Mouse (Mus musculus) thymus, adult 2 months (tissue): ENCODE results near the gene Sept8. TPM values are rescaled to one million over a fixed set of nuclear protein-coding genes. Genes with fewer than 3 reads are reported as not detected.

ENCODE experiments used
- DNase-seq: peaks from one replicate; pipeline ENCODE4 v3.0.0; 2021
- H3K27ac ChIP-seq: fragments of 200-500 bp; 2 replicates; pipeline ENCODE4 v1.5.1; 2012; ENCODE audit warnings: low read length, control low read depth; ENCODE audit not compliant: control insufficient read depth, insufficient read depth
- H3K27me3 ChIP-seq: fragments of 200-500 bp; 2 replicates; pipeline ENCODE4 v1.6.1; 2012; ENCODE audit warnings: mild to moderate bottlenecking, low read length, moderate library complexity, mixed read lengths; ENCODE audit not compliant: control insufficient read depth, insufficient read depth
- H3K36me3 ChIP-seq: fragments of 200-500 bp; 2 replicates; pipeline ENCODE4 v1.6.1; 2012; ENCODE audit warnings: mild to moderate bottlenecking, low read length, moderate library complexity; ENCODE audit not compliant: control insufficient read depth, insufficient read depth
- H3K4me1 ChIP-seq: fragments of 200-500 bp; replicated peaks from 2 replicates; pipeline ENCODE4 v1.6.1; 2012; ENCODE audit warnings: low read length; ENCODE audit not compliant: control insufficient read depth, insufficient read depth
- H3K4me3 ChIP-seq: fragments of 200-500 bp; 2 replicates; pipeline ENCODE4 v1.5.1; 2012; ENCODE audit warnings: mild to moderate bottlenecking, low read length, control low read depth, moderate library complexity; ENCODE audit not compliant: control insufficient read depth, insufficient read depth
- CTCF ChIP-seq: fragments of 200-500 bp; IDR thresholded peaks from 2 replicates; pipeline ENCODE4 v1.5.1; 2012; ENCODE audit warnings: mild to moderate bottlenecking, control low read depth, low read length, moderate library complexity, borderline replicate concordance; ENCODE audit not compliant: control insufficient read depth, poor library complexity, insufficient read depth; ENCODE audit errors: extremely low read depth
- POLR2A ChIP-seq: fragments of 200-500 bp; IDR thresholded peaks from 2 replicates; pipeline ENCODE4 v1.6.1; 2012; ENCODE audit warnings: mild to moderate bottlenecking, low read length, control low read depth, moderate library complexity; ENCODE audit not compliant: control insufficient read depth, poor library complexity, insufficient read depth; ENCODE audit errors: extremely low read depth
- WGBS: fragments of 180-500 bp; shearing (Covaris S2); methylation state at CpG from one replicate; pipeline ENCODE4 v1.1.7; 2018; 5-methylcytosine and 5-hydroxymethylcytosine counted together
- polyA plus RNA-seq: library from polyadenylated mRNA; depleted of rRNA; stranded (reverse); fragments of >200 nt; gene quantifications from 2 replicates; pipeline ENCODE4 v1.2.3, GENCODE M21; 2012

Gene Sept8
- polyA plus RNA-seq, 1 experiment = 11.5 TPM

- Histone ChIP-seq H3K27ac (no peak overlapping the region), H3K4me3 (no peak overlapping the region), H3K4me1 (no peaks in the 10 kb centered on the region), H3K27me3 (no peaks in the 10 kb centered on the region), H3K36me3 (no peaks in the 10 kb centered on the region)
- TF ChIP-seq POLR2A = no peak
- TF ChIP-seq CTCF = no peak
- WGBS = 96% methylated on average over 8 of the region's 8 CpGs
- no peak for DNase-seq
Measured at GRCm38 (mm10) chr11:53504376-53504775, 14.7 kb upstream of the Sept8 start.

GRCm38 (mm10) chr11:53505026-53505663, 13.9 kb upstream of the Sept8 start:
- Histone ChIP-seq H3K4me1 (no peaks in the 10 kb centered on the region), H3K4me3 (no peak overlapping the region), H3K27ac (no peak overlapping the region), H3K27me3 (no peaks in the 10 kb centered on the region), H3K36me3 (no peaks in the 10 kb centered on the region)
- WGBS = 91% methylated on average over 5 of the region's 5 CpGs
- DNase-seq = no peak
- TF ChIP-seq CTCF = no peak

GRCm38 (mm10) chr11:53507098-53507805, 11.8 kb upstream of the Sept8 start:
- WGBS = 96% methylated on average over 9 of the region's 9 CpGs
- no peak for DNase-seq

DNA sequence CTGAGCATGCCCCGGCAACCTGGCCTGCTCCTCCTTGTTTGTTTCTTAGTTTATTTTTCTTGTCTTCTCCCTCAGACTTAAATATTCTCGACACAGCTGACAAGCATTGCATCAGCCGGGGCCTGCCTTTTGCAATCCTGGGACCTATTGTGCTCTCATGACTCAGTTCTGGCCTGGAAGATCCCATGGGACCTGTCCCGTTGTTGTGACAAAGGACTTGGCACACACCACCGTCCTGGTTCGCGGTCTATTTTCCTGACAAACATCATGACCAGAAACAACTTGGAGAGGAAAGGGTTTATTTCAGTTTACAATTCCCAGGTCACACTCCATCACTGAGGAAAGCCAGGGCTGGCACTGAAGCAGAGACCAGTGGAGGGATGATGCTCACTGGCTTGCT, 10.9 kb upstream of the Sept8 start:
- Histone ChIP-seq H3K27ac (no peak overlapping the region), H3K4me1 (no peaks in the 10 kb centered on the region), H3K27me3 (no peaks in the 10 kb centered on the region), H3K4me3 (no peak overlapping the region), H3K36me3 (no peaks in the 10 kb centered on the region)
- DNase-seq = no peak
- TF ChIP-seq CTCF (no peak), POLR2A (no peak)
- 89% methylated on average over 7 of the region's 7 CpGs for whole genome bisulfite sequencing

More at GRCm38 (mm10) chr11:53507098-53507805, 11.8 kb upstream of the Sept8 start:
- H3K4me3 ChIP-seq = no peak overlapping the region
- TF ChIP-seq CTCF (no peak), POLR2A (no peak)
- no peaks in the 10 kb centered on the region for H3K36me3 ChIP-seq
- H3K27me3 ChIP-seq = no peaks in the 10 kb centered on the region
- H3K4me1 ChIP-seq = no peaks in the 10 kb centered on the region
- no peak overlapping the region for H3K27ac ChIP-seq

- Histone ChIP-seq H3K4me1 (no peaks in the 10 kb centered on the region), H3K4me3 (no peak overlapping the region), H3K36me3 (no peaks in the 10 kb centered on the region), H3K27ac (no peak overlapping the region), H3K27me3 (no peaks in the 10 kb centered on the region)
- WGBS = 88% methylated on average over 3 of the region's 3 CpGs
- DNase-seq = no peak
- no peak for TF ChIP-seq POLR2A
- no peak for TF ChIP-seq CTCF
Measured at GRCm38 (mm10) chr11:53508591-53508990, 10.5 kb upstream of the Sept8 start.

- no peak for DNase-seq
- 80% methylated on average over 5 of the region's 5 CpGs for WGBS
- no peaks in the 10 kb centered on the region for H3K27me3 ChIP-seq
Measured at GRCm38 (mm10) chr11:53510351-53510750, 8.7 kb upstream of the Sept8 start.

More at GRCm38 (mm10) chr11:53510351-53510750, 8.7 kb upstream of the Sept8 start:
- Histone ChIP-seq H3K4me3 (no peak overlapping the region), H3K36me3 (no peaks in the 10 kb centered on the region), H3K27ac (no peak overlapping the region), H3K4me1 (no peaks in the 10 kb centered on the region)
- TF ChIP-seq POLR2A = no peak
- TF ChIP-seq CTCF = no peak
